11 mouse cellular contexts compared by ENCODE assay signal in genomic region chr15:63985367-63986020, GRCm38 (mm10).
"Had no signal": no experiment of that assay in that cellular context is flagged by ENCODE, and none has a peak within 500 bp of the region (broad histone marks: within the 10 kb centered on the region; RNA-seq: fewer than 3 reads in every experiment).

No protein-coding gene starts in this region.

- ATAC-seq: lung, postnatal 0 days; midbrain, embryonic 16.5 days had no signal

- DNase-seq: kidney, adult 11 months; kidney, adult 9 months; kidney, postnatal 36 days; layer of hippocampus, adult 9-11 months; layer of hippocampus, postnatal 36 days; lung, adult 2 months; retina, postnatal 1 day; right cerebral cortex, postnatal 25 days; thymus, postnatal 36 days had no signal
